1 mouse cellular context compared by ENCODE assay signal in the genomic region with DNA sequence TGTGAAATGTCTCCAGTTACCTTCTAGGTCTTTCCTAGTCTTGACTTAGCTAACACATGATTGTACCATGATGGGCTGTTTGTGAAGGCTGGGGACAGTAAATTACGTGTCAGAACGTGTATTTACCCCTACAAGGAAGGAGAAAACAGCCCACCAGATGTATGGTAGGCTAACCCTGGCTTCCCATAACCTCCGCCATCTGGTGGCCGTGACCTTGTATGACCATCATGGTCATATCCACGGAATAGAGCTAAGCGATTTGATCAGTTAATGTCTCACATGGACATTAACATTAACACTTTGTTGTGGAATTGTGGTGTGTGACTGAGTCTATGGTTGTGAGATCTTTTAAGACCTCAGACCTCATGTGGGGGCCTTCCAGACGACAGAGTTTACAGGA.
TF ChIP-seq lines count a peak whose summit lies in the region.

No protein-coding gene starts in this region.

TF ChIP-seq in CH12.LX, 34 proteins besides CTCF, POLR2A, EP300 and RAD21:
- TF ChIP-seq ELF1 (IDR thresholded peaks at IDR 0.05; ENCODE audit: low read depth, low read length) (no peak), SMC3 (IDR thresholded peaks at IDR 0.05; ENCODE audit: low read depth, low read length) (peak; percentile 36)
